Mouse (Mus musculus) olfactory bulb, adult 2 months (tissue): ENCODE data around the gene Cks2.

ENCODE experiments used
- CTCF ChIP-seq: fragments of 200-500 bp; IDR thresholded peaks from 2 replicates; pipeline ENCODE4 v1.5.1; 2012; ENCODE audit warnings: low read depth, mild to moderate bottlenecking, low read length, moderate library complexity; ENCODE audit not compliant: insufficient read depth
- POLR2A ChIP-seq: fragments of 200-500 bp; IDR thresholded peaks from 2 replicates; pipeline ENCODE4 v1.6.1; 2012; ENCODE audit warnings: mild to moderate bottlenecking, low read depth, low read length, moderate library complexity; ENCODE audit not compliant: insufficient read depth

DNA sequence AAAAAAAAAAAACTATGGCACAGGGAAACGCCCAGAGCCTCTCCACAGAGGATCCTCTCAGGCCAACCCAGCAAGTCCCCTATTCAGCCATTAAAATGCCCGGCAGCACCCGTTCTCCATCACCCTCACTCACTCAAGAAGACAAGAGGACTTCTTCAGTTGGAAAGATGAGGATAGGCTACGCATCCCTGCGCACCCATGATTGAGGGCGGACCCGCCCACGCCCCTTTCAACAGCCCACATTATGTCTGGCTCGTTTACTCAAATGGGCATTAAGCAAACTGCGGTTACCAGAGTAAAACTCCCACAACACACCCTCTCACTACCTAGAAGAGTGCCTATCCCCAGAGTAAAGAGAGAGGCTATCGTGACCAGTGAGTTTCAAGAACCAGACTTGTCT lies 49.6 kb upstream of the Cks2 start:
- TF ChIP-seq CTCF (no peak), POLR2A (no peak)
